Mouse (Mus musculus): ENCODE measurements around the gene Atf7ip.

DNA sequence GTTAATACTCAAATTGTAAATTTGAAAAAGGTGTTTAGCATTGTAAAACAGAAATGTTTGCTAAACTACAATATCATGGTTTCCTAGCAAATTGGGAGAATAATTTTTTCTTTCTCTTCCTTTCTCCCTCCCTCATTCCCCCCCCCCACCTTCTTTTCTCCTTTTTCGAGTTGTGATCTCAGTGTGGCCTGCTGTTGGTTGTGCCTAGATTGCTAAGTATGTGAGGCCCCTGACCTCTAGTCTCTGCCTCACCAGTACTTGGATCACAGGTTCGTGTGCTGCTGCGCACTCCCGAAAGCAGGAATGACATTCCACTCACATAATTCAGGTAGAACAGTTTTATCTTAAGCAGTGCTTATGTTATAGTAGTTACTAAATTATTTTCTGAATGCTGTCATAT, 27.8 kb downstream of the Atf7ip start:
- TF ChIP-seq REST (IDR thresholded peaks at IDR 0.05; ENCODE audit: insufficient read depth, insufficient read length) (no peak), POLR2AphosphoS2 (IDR thresholded peaks at IDR 0.05; ENCODE audit: insufficient read length, low read depth) (no peak), CEBPB (IDR thresholded peaks at IDR 0.05; ENCODE audit: insufficient read depth, poor library complexity, severe bottlenecking) (no peak), MYOD1 (IDR thresholded peaks at IDR 0.05; ENCODE audit: control insufficient read depth in 1 of 3, insufficient read length in 2 of 3, low read depth in 2 of 3) (no peak), MAX (IDR thresholded peaks at IDR 0.05; ENCODE audit: low read depth) (no peak), POLR2A (IDR thresholded peaks at IDR 0.05; ENCODE audit: insufficient read length, low read depth) (no peak), USF1 (IDR thresholded peaks at IDR 0.05; ENCODE audit: low read depth) (no peak), TCF3 (IDR thresholded peaks at IDR 0.05; ENCODE audit: insufficient read length, low read depth) (no peak), TCF12 (IDR thresholded peaks at IDR 0.05; ENCODE audit: insufficient read depth, poor library complexity, severe bottlenecking) (no peak)
